Mouse (Mus musculus): ENCODE data around the gene Baiap3.

The Baiap3 gene

DNA sequence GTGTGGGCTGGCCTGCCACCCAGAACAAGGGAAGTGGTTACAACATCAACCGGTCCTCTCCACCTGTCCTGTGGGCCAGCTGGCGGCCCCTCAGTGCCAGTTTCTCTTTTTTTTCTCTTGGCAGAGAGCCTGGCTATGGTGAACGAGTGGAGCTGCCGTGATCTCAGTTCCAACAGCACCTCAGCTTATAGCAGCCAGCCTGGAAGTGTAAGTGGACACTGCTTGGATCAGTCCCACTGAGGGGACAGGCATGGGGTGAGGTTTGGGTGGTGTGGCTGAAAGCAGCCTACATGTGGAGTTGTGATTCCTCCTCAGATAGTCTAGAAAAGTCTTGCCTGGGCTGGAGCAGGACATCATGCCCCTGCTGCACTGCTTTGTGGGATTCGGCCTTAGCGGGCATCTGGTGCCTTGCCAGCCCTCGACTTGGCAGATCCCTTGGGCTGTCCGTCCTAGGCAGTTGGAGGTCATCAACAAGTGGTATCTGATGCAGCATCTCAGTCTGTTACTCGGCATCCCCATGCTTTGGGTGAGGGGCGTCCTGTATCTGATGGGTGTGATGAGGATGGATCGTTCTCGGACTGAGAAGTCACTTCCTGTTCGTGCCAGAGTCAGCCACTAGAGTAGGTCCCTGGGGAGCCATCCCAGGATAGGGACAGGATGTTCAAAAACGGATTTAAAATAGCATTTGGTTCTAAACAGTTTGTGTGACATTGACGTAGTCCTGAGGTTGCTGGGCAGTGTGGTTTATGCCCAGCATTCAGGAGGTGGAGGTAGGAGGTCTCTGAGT is 45.3 kb downstream of the Baiap3 start:
- DNase-seq (ENCODE audit: low spot score in 2 of 2), result no peak

DNA sequence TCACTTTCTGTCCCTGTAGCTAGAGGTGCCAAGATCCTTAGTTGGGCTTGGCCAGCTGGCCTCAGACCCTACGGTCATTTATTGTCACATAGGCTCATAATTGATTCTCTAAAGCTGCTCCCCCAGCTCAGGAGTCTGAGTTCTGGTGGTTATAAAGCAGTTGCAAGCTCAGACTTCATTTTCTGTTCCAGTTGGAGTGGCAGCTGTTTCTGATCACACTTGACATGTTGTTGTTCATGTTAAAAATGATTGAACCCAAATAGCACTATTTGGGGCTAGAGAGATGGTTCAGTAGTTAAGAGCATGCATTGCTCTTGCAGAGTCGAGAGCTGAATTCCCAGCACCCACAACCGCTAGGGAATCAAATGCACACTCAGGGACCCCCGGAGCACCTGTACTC is 46.2 kb downstream of the Baiap3 start:
- no peak for DNase-seq (ENCODE audit: low spot score in 2 of 2)

DNA sequence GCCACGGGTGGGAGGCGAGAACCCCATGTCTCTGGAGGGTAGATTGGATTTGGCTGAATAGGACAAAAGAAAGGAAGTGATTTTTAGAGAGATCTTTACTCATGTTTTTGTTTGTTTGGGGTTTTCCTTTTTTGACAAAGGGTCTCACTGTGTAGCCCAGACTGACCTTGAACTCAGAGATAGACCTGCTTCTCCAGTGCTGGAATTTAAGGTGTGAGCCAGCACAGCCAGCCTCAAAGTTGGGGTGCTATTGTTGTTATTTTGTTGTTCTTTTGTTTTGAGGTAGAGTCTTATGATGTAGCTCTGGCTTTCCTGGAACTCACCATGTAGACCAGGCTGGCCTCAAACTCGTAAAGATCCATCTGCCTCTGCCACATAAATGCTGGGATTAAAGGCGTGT is 53.8 kb downstream of the Baiap3 start:
- no peak for DNase-seq (ENCODE audit: low spot score in 2 of 2)

Measured in thymus, postnatal 10 days (tissue).